Mouse (Mus musculus): ENCODE measurements around the gene Ralgapa1.

DNA sequence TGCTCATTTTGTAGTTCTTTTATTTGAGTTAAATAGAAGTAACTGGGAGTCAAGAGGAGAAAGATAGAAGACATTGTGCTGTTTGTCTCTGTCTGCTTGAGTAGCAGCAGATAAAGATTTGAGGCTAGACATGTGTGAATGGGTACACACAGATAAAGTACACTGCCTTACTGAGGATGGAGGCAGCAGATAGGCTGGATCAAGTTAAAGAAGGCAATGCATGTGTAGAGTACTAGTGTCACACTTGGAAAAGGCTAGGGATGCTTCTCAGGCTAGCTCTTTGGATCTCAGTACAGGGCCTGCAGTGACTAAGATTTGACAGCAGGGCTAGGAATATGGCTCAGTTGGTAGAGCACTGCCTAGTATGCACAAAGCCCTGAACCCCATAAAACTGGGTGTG is 29.7 kb upstream of the Ralgapa1 start:
- no peak for TF ChIP-seq POLR2A (IDR thresholded peaks at IDR 0.05; ENCODE audit: borderline replicate concordance, extremely low read depth, insufficient read depth, insufficient read length, poor library complexity, severe bottlenecking)
- no peak for TF ChIP-seq CTCF (IDR thresholded peaks at IDR 0.05; ENCODE audit: borderline replicate concordance, extremely low read depth, insufficient read depth, insufficient read length)

All from brain, embryonic 14.5 days (tissue).